Mouse (Mus musculus) midbrain, embryonic 13.5 days (tissue): ENCODE results near the gene Fam92b. TPM values are rescaled to one million over a fixed set of nuclear protein-coding genes. Genes with fewer than 3 reads are reported as not detected.

Source experiments
- ATAC-seq: fragments of 200-750 bp; cut with Nextera tagmentation; 2 replicates; pipeline ENCODE4 v1.8.0; 2017; ENCODE audit warnings: mild to moderate bottlenecking, moderate TSS enrichment, moderate library complexity
- H3K27ac ChIP-seq: fragments of 300-500 bp; sonication (generic); 2 replicates; pipeline ENCODE4 v1.5.1; 2015; ENCODE audit warnings: inconsistent platforms, mild to moderate bottlenecking, moderate library complexity
- H3K27me3 ChIP-seq: fragments of 300-500 bp; sonication (generic); 2 replicates; pipeline ENCODE4 v1.6.1; 2015; ENCODE audit warnings: mild to moderate bottlenecking, inconsistent platforms
- H3K36me3 ChIP-seq: fragments of 300-500 bp; sonication (generic); 2 replicates; pipeline ENCODE4 v1.6.1; 2015; ENCODE audit warnings: mild to moderate bottlenecking, inconsistent platforms
- H3K4me1 ChIP-seq: fragments of 300-500 bp; sonication (generic); replicated peaks from 2 replicates; pipeline ENCODE4 v1.6.1; 2015; ENCODE audit warnings: inconsistent platforms
- H3K4me2 ChIP-seq: fragments of 300-500 bp; sonication (generic); replicated peaks from 2 replicates; pipeline ENCODE4 v1.6.1; 2015; ENCODE audit warnings: moderate library complexity, mild to moderate bottlenecking, inconsistent platforms
- H3K4me3 ChIP-seq: fragments of 300-500 bp; sonication (generic); replicated peaks from 2 replicates; pipeline ENCODE4 v1.5.1; 2015; ENCODE audit warnings: mild to moderate bottlenecking, inconsistent platforms
- H3K9ac ChIP-seq: fragments of 300-500 bp; sonication (generic); replicated peaks from 2 replicates; pipeline ENCODE4 v1.6.1; 2015; ENCODE audit warnings: mild to moderate bottlenecking, inconsistent platforms
- H3K9me3 ChIP-seq: fragments of 300-500 bp; sonication (generic); 2 replicates; pipeline ENCODE4 v1.6.1; 2016; ENCODE audit warnings: mild to moderate bottlenecking, inconsistent platforms
- WGBS: fragments of 180-500 bp; shearing (Covaris S2); methylation state at CpG from one replicate; pipeline ENCODE4 v1.1.7; 2015; 5-methylcytosine and 5-hydroxymethylcytosine counted together
- polyA plus RNA-seq: library from polyadenylated mRNA; unstranded; fragments of >200 nt; fragmentation: Nextera tagmentation; extraction: Ambion mirVana; gene quantifications from 2 replicates; pipeline ENCODE4 v1.2.1, GENCODE M21; 2015

Fam92b gene
- 2.3 and 2.4 TPM in 2 replicates for polyA plus RNA-seq

- Histone ChIP-seq H3K4me2 (peak within 1 kb of the TSS; percentile 55), H3K4me3 (peak within 1 kb of the TSS; percentile 17; the same call in 1 of the 2 replicates), H3K9ac (peak within 1 kb of the TSS; percentile 58), H3K4me1 (peaks cover 46% of the 10 kb centered on the region), H3K9me3 (no peaks in the 10 kb centered on the region), H3K27ac (peak within 1 kb of the TSS; percentile 93), H3K27me3 (peaks cover 33% of the 10 kb centered on the region), H3K36me3 (no peaks in the 10 kb centered on the region)
- ATAC-seq = peak; percentile 88
- WGBS = 0% methylated on average over 22 of the region's 26 CpGs
Measured at GRCm38 (mm10) chr8:120177318-120178123, at the start of gene Fam92b. Fam92b (minus strand) TSS chr8:120177466.

DNA sequence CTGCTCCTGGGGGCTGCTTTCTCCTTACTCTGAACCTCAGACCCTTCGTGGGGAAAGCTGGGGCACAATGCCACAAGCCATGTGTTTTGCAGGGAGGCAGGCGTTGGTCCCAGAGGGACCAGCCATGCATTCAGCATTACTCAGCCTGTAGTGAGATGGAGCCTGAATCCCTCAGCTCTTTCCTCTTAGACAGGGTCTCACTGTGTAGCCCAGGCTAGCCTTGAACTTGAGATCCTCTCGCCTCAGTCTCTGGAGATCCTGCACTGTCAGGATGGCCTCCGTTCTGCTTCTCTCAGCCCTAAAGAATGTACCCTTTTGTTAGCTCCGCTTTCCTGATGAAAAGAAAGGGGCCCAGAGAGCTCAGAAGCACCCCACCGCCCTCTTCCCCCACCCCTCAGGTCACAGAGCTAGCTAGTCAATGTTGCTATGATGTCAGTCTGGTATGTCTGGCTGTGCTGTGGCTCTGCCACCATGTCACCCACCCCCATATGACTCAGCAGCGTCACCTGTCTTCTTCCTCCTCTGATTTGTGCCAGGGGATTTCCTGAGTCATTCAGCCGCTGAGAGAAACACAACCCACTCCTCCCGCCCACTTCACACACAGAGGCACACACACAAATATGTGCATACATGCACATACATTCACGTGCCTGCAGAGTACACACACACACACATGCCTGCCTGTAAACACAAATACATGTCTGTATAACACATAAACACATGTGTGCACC lies 48.3 kb upstream of the Fam92b start:
- H3K27me3 ChIP-seq = peaks cover 23% of the 10 kb centered on the region
- H3K4me1 ChIP-seq = peaks cover 68% of the 10 kb centered on the region
- ATAC-seq = no peak
- H3K27ac ChIP-seq = peak overlapping the region; percentile 35; the same call in 1 of the 2 replicates
- WGBS = 23% methylated on average over 10 of the region's 10 CpGs
- no peaks in the 10 kb centered on the region for H3K9me3 ChIP-seq
- no peak overlapping the region for H3K9ac ChIP-seq
- H3K36me3 ChIP-seq = no peaks in the 10 kb centered on the region
- H3K4me2 ChIP-seq = no peak overlapping the region
- H3K4me3 ChIP-seq = no peak overlapping the region

DNA sequence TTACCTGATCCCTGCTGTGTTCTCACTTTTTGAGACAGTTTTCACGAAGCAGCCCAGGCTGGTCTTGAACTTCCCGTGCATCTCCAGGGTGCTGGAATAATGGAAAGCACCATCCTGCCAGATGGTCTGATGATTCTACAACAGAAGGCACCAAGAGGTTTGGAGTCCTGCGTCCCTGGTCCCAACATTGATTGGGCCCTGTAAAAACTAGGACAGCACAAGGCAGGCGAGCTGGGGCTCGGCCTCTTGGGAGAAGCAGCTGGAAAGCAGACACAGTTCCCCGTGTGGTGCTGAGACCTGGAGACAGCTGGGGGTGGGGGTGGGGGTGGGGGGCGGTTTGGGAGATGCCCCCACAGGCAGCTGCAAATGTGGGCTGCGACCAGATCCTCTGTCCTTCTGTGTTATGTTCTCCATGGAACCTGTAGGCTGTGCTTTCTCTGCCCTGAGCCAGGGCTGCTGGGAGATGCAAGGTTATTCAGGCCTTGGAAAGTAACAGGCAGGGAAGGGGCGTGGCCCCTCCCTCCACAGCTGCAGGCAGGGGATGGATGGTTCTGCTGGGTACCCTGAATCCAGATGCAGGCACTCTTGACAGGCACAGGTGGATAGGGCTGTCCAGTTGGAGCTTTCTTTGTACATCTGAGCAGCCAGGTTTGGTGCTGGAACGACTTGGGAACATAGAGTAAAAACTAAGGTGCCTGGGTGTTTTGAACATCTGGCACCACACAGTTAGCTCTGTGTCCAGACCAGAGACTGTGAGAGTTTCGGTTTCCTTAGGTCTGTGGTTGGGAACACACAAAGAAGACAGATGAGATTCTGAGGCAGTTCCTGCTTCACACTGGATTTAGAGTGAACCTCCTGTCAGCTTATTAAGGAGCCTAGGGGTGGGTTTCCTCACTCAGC lies 47.5 kb upstream of the Fam92b start:
- peaks cover 60% of the 10 kb centered on the region for H3K4me1 ChIP-seq
- WGBS = 44% methylated on average over 11 of the region's 11 CpGs

GRCm38 (mm10) chr8:120222548-120222947 lies 45.3 kb upstream of the Fam92b start:
- H3K27ac ChIP-seq = no peak overlapping the region
- H3K9ac ChIP-seq = 0 out of 2 replicates have a peak overlapping the region, but pooled peaks have one; percentile 7
- H3K9me3 ChIP-seq = no peaks in the 10 kb centered on the region
- H3K4me2 ChIP-seq = no peak overlapping the region
- peaks cover 51% of the 10 kb centered on the region for H3K4me1 ChIP-seq
- H3K27me3 ChIP-seq = 0 out of 2 replicates have a peak, but pooled peaks cover 6% of the 10 kb centered on the region
- H3K4me3 ChIP-seq = no peak overlapping the region
- no peak for ATAC-seq
- 64% methylated on average over 11 of the region's 11 CpGs for WGBS
- H3K36me3 ChIP-seq = no peaks in the 10 kb centered on the region

More for the DNA sequence above, 47.5 kb upstream of the Fam92b start:
- no peak for ATAC-seq
- H3K4me3 ChIP-seq = no peak overlapping the region
- H3K36me3 ChIP-seq = no peaks in the 10 kb centered on the region
- H3K27me3 ChIP-seq = peaks cover 15% of the 10 kb centered on the region
- peak overlapping the region; percentile 35; the same call in 1 of the 2 replicates for H3K27ac ChIP-seq
- H3K9me3 ChIP-seq = no peaks in the 10 kb centered on the region
- H3K9ac ChIP-seq = no peak overlapping the region
- no peak overlapping the region for H3K4me2 ChIP-seq

- Histone ChIP-seq H3K4me2 (no peak overlapping the region), H3K36me3 (no peaks in the 10 kb centered on the region), H3K9ac (0 out of 2 replicates have a peak overlapping the region, but pooled peaks have one; percentile 26), H3K4me3 (no peak overlapping the region), H3K27ac (peak overlapping the region; percentile 31), H3K4me1 (peaks cover 37% of the 10 kb centered on the region), H3K9me3 (no peaks in the 10 kb centered on the region), H3K27me3 (no peaks in the 10 kb centered on the region)
- ATAC-seq = peak; percentile 78
- WGBS = 19% methylated on average over 13 of the region's 13 CpGs
Measured at GRCm38 (mm10) chr8:120216855-120217830, 39.9 kb upstream of the Fam92b start.

DNA sequence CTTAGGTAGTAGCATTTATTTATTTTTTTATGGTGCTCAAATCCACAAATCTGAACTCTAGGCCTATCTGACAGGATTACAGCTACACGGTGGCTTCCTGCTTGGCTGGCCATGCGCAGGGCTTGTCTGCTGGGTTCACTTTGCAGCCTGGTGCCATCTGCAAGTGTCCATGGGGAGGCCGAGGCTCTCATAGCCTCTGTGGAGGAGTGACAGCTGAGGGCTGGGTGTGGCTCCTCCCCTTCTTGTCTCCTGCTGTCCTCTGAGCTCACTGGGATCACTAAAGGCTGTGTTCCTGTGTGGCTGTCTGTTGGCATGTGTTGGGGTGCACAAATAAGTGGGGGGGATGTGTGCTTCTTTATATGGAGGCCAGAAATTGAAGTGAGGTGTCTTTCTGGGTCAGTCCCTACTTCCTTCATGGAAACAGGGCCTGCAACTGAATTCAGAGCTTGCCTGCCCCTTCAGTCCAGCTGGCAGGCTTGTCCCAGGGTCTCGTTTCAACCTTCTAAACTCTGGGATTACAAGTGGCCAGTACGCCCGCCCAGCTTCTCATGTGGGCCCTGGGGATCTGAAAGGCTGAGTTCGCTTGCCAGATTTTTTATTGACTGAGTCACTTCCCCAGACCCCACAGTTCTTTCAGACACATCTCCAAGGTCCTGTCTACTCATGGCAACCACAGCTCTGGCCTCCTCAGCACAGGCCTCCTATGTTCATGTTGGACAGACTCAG lies 38.3 kb upstream of the Fam92b start:
- no peak overlapping the region for H3K4me2 ChIP-seq
- no peaks in the 10 kb centered on the region for H3K27me3 ChIP-seq
- H3K36me3 ChIP-seq = no peaks in the 10 kb centered on the region
- peak overlapping the region; percentile 21; the same call in 1 of the 2 replicates for H3K27ac ChIP-seq
- 32% methylated on average over 7 of the region's 7 CpGs for WGBS
- H3K4me3 ChIP-seq = no peak overlapping the region
- H3K9ac ChIP-seq = no peak overlapping the region
- no peak for ATAC-seq
- H3K9me3 ChIP-seq = no peaks in the 10 kb centered on the region
- peaks cover 47% of the 10 kb centered on the region for H3K4me1 ChIP-seq

- Histone ChIP-seq H3K9ac (no peak overlapping the region), H3K9me3 (no peaks in the 10 kb centered on the region), H3K27ac (no peak overlapping the region), H3K4me2 (no peak overlapping the region), H3K4me3 (no peak overlapping the region), H3K36me3 (no peaks in the 10 kb centered on the region), H3K4me1 (peaks cover 52% of the 10 kb centered on the region), H3K27me3 (no peaks in the 10 kb centered on the region)
- ATAC-seq = no peak
- 64% methylated on average over 5 of the region's 5 CpGs for WGBS
Measured at GRCm38 (mm10) chr8:120213939-120214338, 36.7 kb upstream of the Fam92b start.

DNA sequence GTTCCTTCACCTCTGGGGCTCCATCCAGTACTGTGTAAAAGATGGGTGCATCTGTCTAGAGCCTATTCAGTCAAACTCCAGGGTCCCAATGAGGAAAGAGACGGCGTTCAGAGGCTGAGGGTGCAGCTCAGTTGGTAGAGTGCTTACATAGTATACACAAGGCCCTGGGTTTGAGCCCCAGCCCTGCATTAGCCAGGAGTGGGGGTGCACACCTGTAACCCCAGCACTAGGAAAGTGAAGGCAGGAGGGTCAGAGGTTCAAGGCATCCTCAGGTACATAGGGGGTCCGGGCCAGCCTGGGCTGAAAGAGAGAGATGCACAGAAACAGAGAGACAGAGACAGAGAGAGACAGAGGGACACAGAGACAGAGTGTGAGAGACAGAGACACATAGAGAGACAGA lies 36.0 kb upstream of the Fam92b start:
- no peaks in the 10 kb centered on the region for H3K9me3 ChIP-seq
- no peaks in the 10 kb centered on the region for H3K27me3 ChIP-seq
- H3K36me3 ChIP-seq = no peaks in the 10 kb centered on the region
- H3K9ac ChIP-seq = no peak overlapping the region
- H3K27ac ChIP-seq = no peak overlapping the region
- no peak for ATAC-seq
- 95% methylated on average over 3 of the region's 3 CpGs for WGBS
- no peak overlapping the region for H3K4me3 ChIP-seq
- peaks cover 52% of the 10 kb centered on the region for H3K4me1 ChIP-seq
- no peak overlapping the region for H3K4me2 ChIP-seq

DNA sequence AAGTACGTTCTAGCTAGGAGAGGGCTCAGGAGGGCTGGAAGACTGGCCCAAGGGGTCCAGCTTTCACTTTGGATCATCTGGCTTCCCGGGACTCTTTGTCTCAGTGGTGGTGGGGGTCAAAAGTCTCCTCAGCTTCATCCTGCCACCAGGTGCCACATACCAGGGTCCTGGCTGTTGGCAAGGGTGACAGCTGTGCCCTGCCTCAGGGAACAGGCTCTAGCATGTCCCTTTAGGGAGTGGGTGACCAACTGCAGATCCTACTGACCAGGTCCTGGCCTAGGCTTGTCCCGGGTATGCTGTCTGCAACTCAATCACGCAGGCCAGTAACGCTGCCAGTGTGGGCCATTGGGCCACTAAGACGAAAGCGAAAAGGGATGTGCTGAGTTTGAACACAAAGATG lies 35.3 kb upstream of the Fam92b start:
- no peak for ATAC-seq
- WGBS = 87% methylated on average over 7 of the region's 7 CpGs
- peaks cover 47% of the 10 kb centered on the region for H3K4me1 ChIP-seq

GRCm38 (mm10) chr8:120211345-120211744 lies 34.1 kb upstream of the Fam92b start:
- no peaks in the 10 kb centered on the region for H3K9me3 ChIP-seq
- H3K4me2 ChIP-seq = no peak overlapping the region
- no peak overlapping the region for H3K27ac ChIP-seq
- WGBS = 16% methylated on average over 4 of the region's 4 CpGs
- H3K27me3 ChIP-seq = no peaks in the 10 kb centered on the region
- ATAC-seq = no peak; the same call in 1 of the 2 replicates
- no peaks in the 10 kb centered on the region for H3K36me3 ChIP-seq
- peaks cover 35% of the 10 kb centered on the region for H3K4me1 ChIP-seq
- no peak overlapping the region for H3K9ac ChIP-seq
- no peak overlapping the region for H3K4me3 ChIP-seq

More for the DNA sequence above, 35.3 kb upstream of the Fam92b start:
- H3K27me3 ChIP-seq = no peaks in the 10 kb centered on the region
- no peak overlapping the region for H3K4me2 ChIP-seq
- no peaks in the 10 kb centered on the region for H3K36me3 ChIP-seq
- no peak overlapping the region for H3K27ac ChIP-seq
- H3K9ac ChIP-seq = no peak overlapping the region
- no peaks in the 10 kb centered on the region for H3K9me3 ChIP-seq
- H3K4me3 ChIP-seq = no peak overlapping the region
